ENCODE assay signal across 8 mouse cellular contexts in genomic region chr5:121593451-121594401, GRCm38 (mm10). TPM values are rescaled to one million over a fixed set of nuclear protein-coding genes. Genes with fewer than 3 reads are reported as not detected.
DNase-seq lines count a peak whose midpoint lies in the region; ATAC-seq and TF ChIP-seq lines count a peak whose summit lies in the region.

Gene Aldh2 (minus strand): TSS chr5:121593824.

- ATAC-seq in forebrain, embryonic 12.5 days (ENCODE audit: low FRiP score), result peak; percentile 86
- peak; percentile 86 for ATAC-seq in heart, postnatal 0 days (ENCODE audit: insufficient read depth, low read depth)
- peak; percentile 90 for ATAC-seq in liver, embryonic 16.5 days (ENCODE audit: low read depth)
- ATAC-seq in neural tube, embryonic 13.5 days (ENCODE audit: low read depth), result peak; percentile 89

- TF ChIP-seq EP300 in CH12.LX (IDR thresholded peaks at IDR 0.05; ENCODE audit: low read length), result no peak
- no peak for TF ChIP-seq EP300 in heart, postnatal 0 days (IDR thresholded peaks at IDR 0.05; ENCODE audit: low read depth)

- TF ChIP-seq POLR2A in CH12.LX (IDR thresholded peaks at IDR 0.05; ENCODE audit: low read depth, low read length), result peak; percentile 64
- peak; percentile 93 for TF ChIP-seq POLR2A in testis, adult 2 months (IDR thresholded peaks at IDR 0.05; ENCODE audit: control insufficient read depth, low read depth, low read length)

- peak within 1 kb of the TSS; percentile 67 for H3K4me2 ChIP-seq in CH12.LX (ENCODE audit: insufficient read depth, low read depth, poor library complexity, severe bottlenecking)
- H3K4me2 ChIP-seq in forebrain, embryonic 12.5 days, result peak within 1 kb of the TSS; percentile 97
- peak within 1 kb of the TSS; percentile 90 for H3K4me2 ChIP-seq in heart, postnatal 0 days (ENCODE audit: low read depth, low read length)
- peak within 1 kb of the TSS; percentile 98 for H3K4me2 ChIP-seq in liver, embryonic 16.5 days (ENCODE audit: low read depth, low read length)
- peak within 1 kb of the TSS; percentile 97 for H3K4me2 ChIP-seq in neural tube, embryonic 13.5 days

- no peak; a peak in 1 of 4 replicates for TF ChIP-seq CTCF in CH12.LX (conservative IDR thresholded peaks at IDR 0.05 in 1 of 2, IDR thresholded peaks at IDR 0.05 in 1 of 2; ENCODE audit: low read depth in 2 of 2, low read length in 2 of 2)
- TF ChIP-seq CTCF in heart, postnatal 0 days (IDR thresholded peaks at IDR 0.05; ENCODE audit: low read depth), result peak; percentile 30
- TF ChIP-seq CTCF in testis, adult 2 months (IDR thresholded peaks at IDR 0.05; ENCODE audit: control insufficient read depth, insufficient read depth, insufficient replicate concordance, low read depth, low read length), result no peak

- in situ Hi-C loops in CH12.LX (cut with MboI; ENCODE audit: low pct_ligation_motif_present, low pct_unique_long_range_greater_than_20kb, low sequenced_read_pairs), result no loop called here

- H3K27me3 ChIP-seq in CH12.LX (replicated peaks), result no peaks in the 10 kb centered on the region
- peaks cover 7% of the 10 kb centered on the region; the same call in 1 of the 2 replicates for H3K27me3 ChIP-seq in forebrain, embryonic 12.5 days
- H3K27me3 ChIP-seq in heart, postnatal 0 days (ENCODE audit: control insufficient read depth, insufficient read depth, low read length), result no peaks in the 10 kb centered on the region; the same call in 1 of the 2 replicates
- H3K27me3 ChIP-seq in liver, embryonic 16.5 days (ENCODE audit: control insufficient read depth, insufficient read depth, low read depth, low read length), result no peaks in the 10 kb centered on the region
- 0 out of 2 replicates have a peak, but pooled peaks cover 4% of the 10 kb centered on the region for H3K27me3 ChIP-seq in neural tube, embryonic 13.5 days
- H3K27me3 ChIP-seq in testis, adult 2 months (ENCODE audit: control insufficient read depth, insufficient read depth, low read length), result no peaks in the 10 kb centered on the region

- peak within 1 kb of the TSS; percentile 41 for H3K9ac ChIP-seq in CH12.LX (ENCODE audit: insufficient read depth, low read depth)
- H3K9ac ChIP-seq in forebrain, embryonic 12.5 days, result peak within 1 kb of the TSS; percentile 82
- H3K9ac ChIP-seq in heart, postnatal 0 days (replicated peaks; ENCODE audit: low read depth, low read length), result peak within 1 kb of the TSS; percentile 66
- peak within 1 kb of the TSS; percentile 77 for H3K9ac ChIP-seq in liver, embryonic 16.5 days (ENCODE audit: low read depth, low read length)
- peak within 1 kb of the TSS; percentile 84 for H3K9ac ChIP-seq in neural tube, embryonic 13.5 days

- H3K9me3 ChIP-seq in CH12.LX (replicated peaks; ENCODE audit: low read length), result no peaks in the 10 kb centered on the region
- H3K9me3 ChIP-seq in forebrain, embryonic 12.5 days, result no peaks in the 10 kb centered on the region
- no peaks in the 10 kb centered on the region for H3K9me3 ChIP-seq in heart, postnatal 0 days (replicated peaks; ENCODE audit: control insufficient read depth, low read length)
- no peaks in the 10 kb centered on the region for H3K9me3 ChIP-seq in liver, embryonic 16.5 days (replicated peaks; ENCODE audit: control insufficient read depth, low read length)
- no peaks in the 10 kb centered on the region for H3K9me3 ChIP-seq in neural tube, embryonic 13.5 days

- dilution Hi-C loops in CH12.LX (cut with MboI; ENCODE audit: extremely low pct_ligation_motif_present, extremely low pct_unique_long_range_greater_than_20kb, low sequenced_read_pairs), result no loop called here

- TF ChIP-seq RAD21 in CH12.LX (IDR thresholded peaks at IDR 0.05; ENCODE audit: low read depth, low read length), result no peak

- peak; percentile 81 for DNase-seq in CH12.LX (ENCODE audit: extremely low read depth)
- DNase-seq in c-Kit-positive CD71-positive TER-119-negative erythroid progenitor cells, embryonic 14.5 days (ENCODE audit: low read depth), result peak; percentile 82
- peak; percentile 85 for DNase-seq in heart, postnatal 0 days (ENCODE audit: low spot score)
- peak; percentile 90 to 95 for DNase-seq in kidney, postnatal 4 days

- peak within 1 kb of the TSS; percentile 63 for H3K27ac ChIP-seq in CH12.LX (ENCODE audit: insufficient read depth, low read depth)
- peak within 1 kb of the TSS; percentile 68; the same call in 1 of the 2 replicates for H3K27ac ChIP-seq in forebrain, embryonic 12.5 days
- H3K27ac ChIP-seq in heart, postnatal 0 days (ENCODE audit: low read depth), result peak within 1 kb of the TSS; percentile 73
- H3K27ac ChIP-seq in liver, embryonic 16.5 days (ENCODE audit: low read length), result peak within 1 kb of the TSS; percentile 96
- H3K27ac ChIP-seq in neural tube, embryonic 13.5 days (replicated peaks), result peak within 1 kb of the TSS; percentile 85
- H3K27ac ChIP-seq in testis, adult 2 months (ENCODE audit: control insufficient read depth, insufficient read depth, low read depth, low read length), result peak within 1 kb of the TSS; percentile 74

- H3K79me2 ChIP-seq in CH12.LX (replicated peaks; ENCODE audit: control insufficient read depth, extremely low read depth, insufficient read depth, poor library complexity, severe bottlenecking), result no peaks in the 10 kb centered on the region

- peak within 1 kb of the TSS; percentile 53 to 87 (median 69) for H3K4me3 ChIP-seq in CH12.LX (replicated peaks in 1 of 3; ENCODE audit: low read depth in 2 of 3, low read length in 2 of 3, poor library complexity in 1 of 3)
- peak within 1 kb of the TSS; percentile 60 for H3K4me3 ChIP-seq in forebrain, embryonic 12.5 days (replicated peaks)
- H3K4me3 ChIP-seq in heart, postnatal 0 days (ENCODE audit: low read depth, low read length), result peak within 1 kb of the TSS; percentile 65
- H3K4me3 ChIP-seq in liver, embryonic 16.5 days (ENCODE audit: low read depth, low read length), result peak within 1 kb of the TSS; percentile 76
- peak within 1 kb of the TSS; percentile 69 for H3K4me3 ChIP-seq in neural tube, embryonic 13.5 days
- H3K4me3 ChIP-seq in testis, adult 2 months (ENCODE audit: control insufficient read depth, low read depth, low read length), result peak within 1 kb of the TSS; percentile 83

- peaks cover 5 to 38% of the 10 kb centered on the region in 2 experiments; a peak in 3 of 4 replicates for H3K4me1 ChIP-seq in CH12.LX (ENCODE audit: control insufficient read depth in 1 of 2, insufficient read depth in 2 of 2)
- peaks cover 21% of the 10 kb centered on the region for H3K4me1 ChIP-seq in forebrain, embryonic 12.5 days
- peaks cover 18% of the 10 kb centered on the region for H3K4me1 ChIP-seq in heart, postnatal 0 days (ENCODE audit: control insufficient read depth, insufficient read depth)
- H3K4me1 ChIP-seq in liver, embryonic 16.5 days (ENCODE audit: control insufficient read depth, low read depth, low read length), result peaks cover 43% of the 10 kb centered on the region
- H3K4me1 ChIP-seq in neural tube, embryonic 13.5 days (replicated peaks), result peaks cover 32% of the 10 kb centered on the region
- H3K4me1 ChIP-seq in testis, adult 2 months (ENCODE audit: control insufficient read depth, insufficient read depth, low read length), result peaks cover 8% of the 10 kb centered on the region

- WGBS in forebrain, embryonic 12.5 days, result 3% methylated on average over 47 of the region's 47 CpGs
- WGBS in heart, postnatal 0 days, result 3% methylated on average over 47 of the region's 47 CpGs
- WGBS in liver, embryonic 16.5 days (ENCODE audit: insufficient replicate concordance), result 2% methylated on average over 47 of the region's 47 CpGs
- WGBS in neural tube, embryonic 13.5 days, result 3% methylated on average over 47 of the region's 47 CpGs

- H3K36me3 ChIP-seq in CH12.LX (replicated peaks in 1 of 2; ENCODE audit: control insufficient read depth in 1 of 2, insufficient read depth in 1 of 2, low read length in 1 of 2), result peaks cover 0 to 14% of the 10 kb centered on the region in 2 experiments
- H3K36me3 ChIP-seq in forebrain, embryonic 12.5 days (replicated peaks), result no peaks in the 10 kb centered on the region
- no peaks in the 10 kb centered on the region for H3K36me3 ChIP-seq in heart, postnatal 0 days (replicated peaks; ENCODE audit: control insufficient read depth, insufficient read depth, low read length)
- no peaks in the 10 kb centered on the region for H3K36me3 ChIP-seq in liver, embryonic 16.5 days (ENCODE audit: control insufficient read depth, insufficient read depth)
- H3K36me3 ChIP-seq in neural tube, embryonic 13.5 days, result no peaks in the 10 kb centered on the region
- H3K36me3 ChIP-seq in testis, adult 2 months (ENCODE audit: control insufficient read depth, insufficient read depth, low read length), result no peaks in the 10 kb centered on the region

TF ChIP-seq in CH12.LX, 34 proteins besides CTCF, POLR2A, EP300 and RAD21 (continues in another document):
- no peak for TF ChIP-seq E2F4 (IDR thresholded peaks at IDR 0.05; ENCODE audit: insufficient replicate concordance, low read depth, low read length)
- no peak for TF ChIP-seq MAZ (IDR thresholded peaks at IDR 0.05; ENCODE audit: low read depth, low read length)
- peak; percentile 53; the same call in 1 of the 2 replicates for TF ChIP-seq MEF2A (IDR thresholded peaks at IDR 0.05; ENCODE audit: borderline replicate concordance, low read depth, low read length)
- TF ChIP-seq USF2 (conservative IDR thresholded peaks at IDR 0.05; ENCODE audit: low read depth, low read length), result peak; percentile 89
- TF ChIP-seq HCFC1 (IDR thresholded peaks at IDR 0.05; ENCODE audit: low read depth, low read length), result no peak; the same call in none of the 2 replicates
- 0 out of 2 replicates have a peak, but pooled peaks have one; percentile 40 for TF ChIP-seq MYC (IDR thresholded peaks at IDR 0.05; ENCODE audit: low read depth, low read length)
- no peak for TF ChIP-seq KAT2A (IDR thresholded peaks at IDR 0.05; ENCODE audit: insufficient replicate concordance, low read length)
- peak; percentile 66; the same call in 1 of the 2 replicates for TF ChIP-seq MXI1 (IDR thresholded peaks at IDR 0.05; ENCODE audit: low read depth, low read length)
- TF ChIP-seq TBP (conservative IDR thresholded peaks at IDR 0.05; ENCODE audit: low read depth, low read length), result 0 out of 2 replicates have a peak, but pooled peaks have one; percentile 13
- TF ChIP-seq TCF12 (IDR thresholded peaks at IDR 0.05; ENCODE audit: low read depth, low read length), result no peak; the same call in 1 of the 2 replicates
- peak; percentile 55 for TF ChIP-seq BHLHE40 (IDR thresholded peaks at IDR 0.05; ENCODE audit: low read depth, low read length)

RNA-seq across cellular contexts. Expression of gene Aldh2, which starts in this region (rescaled TPM):
- total RNA-seq in CH12.LX (2012; rRNA removed), result 56.2 and 73.9 TPM in 2 replicates
- total RNA-seq in CH12.LX (2014; rRNA removed), result 58.9 and 66.0 TPM in 2 replicates
- polyA plus RNA-seq in CH12.LX (2012; ENCODE audit: insufficient read length, low read depth), result 139 and 143 TPM in 2 replicates
- polyA plus RNA-seq in forebrain, embryonic 12.5 days (2016; fragmentation: Nextera tagmentation; extraction: Ambion mirVana), result 108 and 110 TPM in 2 replicates
- 101 and 114 TPM in 2 replicates for total RNA-seq in heart, postnatal 0 days (2014; rRNA removed; ENCODE audit: low replicate concordance)
- 126 and 127 TPM in 2 replicates for polyA plus RNA-seq in heart, postnatal 0 days (2015; fragmentation: Nextera tagmentation; extraction: Ambion mirVana)
- polyA plus RNA-seq in liver, embryonic 16.5 days (2015; fragmentation: Nextera tagmentation; extraction: Ambion mirVana), result 216 and 250 TPM in 2 replicates
- 126 and 133 TPM in 2 replicates for polyA plus RNA-seq in neural tube, embryonic 13.5 days (2015; fragmentation: Nextera tagmentation; extraction: Ambion mirVana)
- 154 and 177 TPM in 2 replicates for polyA plus RNA-seq in testis, adult 2 months (2012; rRNA removed)

Comparison
In these comparisons a context has a peak if more than half of its experiments do, and no peak if none do; other contexts are left out.
1. Peak in every context shown above with its lines: DNase-seq, ATAC-seq, H3K4me3 ChIP-seq and H3K27ac ChIP-seq.